Mouse (Mus musculus): ENCODE results near the gene Zc3h7b. TPM values are rescaled to one million over a fixed set of nuclear protein-coding genes. Genes with fewer than 3 reads are reported as not detected.
A peak's percentile ranks its signal among the peaks of the same experiment; 100 is the strongest.

Gene Zc3h7b
- polyA plus RNA-seq, 1 experiment from 2014 or later: 26.5 TPM

DNA sequence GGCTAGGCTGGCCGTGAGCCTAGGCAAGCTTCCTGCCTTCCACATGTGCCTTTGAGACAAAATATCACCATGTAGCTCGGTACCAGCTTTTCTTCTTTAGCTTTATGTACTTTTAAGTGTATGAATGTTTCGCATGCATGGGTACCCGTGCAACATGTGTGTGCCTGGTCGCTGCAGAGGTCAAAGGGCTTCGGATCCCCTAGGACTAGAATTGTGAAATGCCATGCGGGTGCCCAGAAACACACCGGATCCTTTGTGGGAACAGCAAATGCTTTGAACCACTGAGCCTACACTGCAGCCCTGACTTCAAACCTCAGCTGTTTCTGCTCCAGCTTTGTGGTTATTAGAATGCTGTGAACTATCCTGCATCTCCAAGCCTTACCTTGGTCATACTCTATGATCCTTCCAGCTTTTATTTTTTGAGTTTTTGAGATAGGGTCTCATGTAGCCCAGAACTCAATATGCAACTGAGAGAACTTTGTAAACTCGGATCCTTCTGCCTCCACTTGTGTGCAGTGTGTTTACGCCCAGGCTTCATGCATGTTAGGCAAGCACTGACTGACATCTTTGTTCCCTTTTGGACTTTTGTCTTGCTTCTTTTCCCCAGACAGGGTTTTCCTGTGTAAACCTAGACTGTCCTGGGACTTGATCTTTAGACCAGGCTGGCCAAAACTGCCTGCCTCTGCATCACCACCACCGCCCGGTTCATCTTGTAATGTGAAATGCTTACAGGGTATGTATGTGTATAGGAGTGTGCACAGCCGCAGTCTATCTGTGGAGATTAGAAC, 42.4 kb upstream of the Zc3h7b start:
- no peak for DNase-seq (ENCODE audit: low spot score)
- peak overlapping the region; percentile 36; the same call in 1 of the 2 replicates for H3K27ac ChIP-seq

DNA sequence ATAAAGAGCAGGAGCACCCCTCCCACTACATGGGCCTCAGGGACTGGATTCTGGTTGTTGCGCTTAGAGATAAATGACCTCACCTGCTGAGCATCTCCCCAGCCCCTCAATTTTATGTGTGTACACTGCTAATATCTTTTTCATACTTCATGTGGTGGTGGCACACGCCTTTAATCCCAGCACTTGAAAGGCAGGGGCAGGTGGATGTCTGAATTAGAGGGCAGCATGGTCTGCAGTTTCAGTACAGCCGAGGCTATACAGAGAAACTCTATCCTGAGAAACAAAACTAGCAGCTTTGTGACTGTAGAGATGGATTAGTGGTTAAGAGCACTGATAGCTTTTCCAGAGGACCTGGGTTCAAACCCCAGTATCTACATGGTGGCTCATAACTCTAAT, 41.8 kb upstream of the Zc3h7b start:
- H3K27ac ChIP-seq: no peak overlapping the region
- H3K36me3 ChIP-seq (ENCODE audit: insufficient read depth, low read length): peaks cover 23% of the 10 kb centered on the region
- 78% methylated on average over 3 of the region's 3 CpGs for WGBS
- TF ChIP-seq CTCF (IDR thresholded peaks at IDR 0.05; ENCODE audit: low read depth): no peak
- no peaks in the 10 kb centered on the region for H3K27me3 ChIP-seq (ENCODE audit: insufficient read depth, low read length)
- ATAC-seq (replicated peaks; ENCODE audit: low FRiP score, low read depth): no peak
- no peaks in the 10 kb centered on the region for H3K9me3 ChIP-seq (replicated peaks; ENCODE audit: low read length)
- no peak overlapping the region for H3K4me3 ChIP-seq (replicated peaks; ENCODE audit: low read depth, low read length)
- DNase-seq (ENCODE audit: low spot score): no peak
- no peak overlapping the region for H3K4me2 ChIP-seq (ENCODE audit: low read length)
- no peak overlapping the region for H3K9ac ChIP-seq (ENCODE audit: low read depth, low read length)
- H3K4me1 ChIP-seq (replicated peaks; ENCODE audit: insufficient read depth, low read length): no peaks in the 10 kb centered on the region

More for the DNA sequence above, 42.4 kb upstream of the Zc3h7b start:
- ATAC-seq (replicated peaks; ENCODE audit: low FRiP score, low read depth): no peak
- Histone ChIP-seq H3K4me2 (ENCODE audit: low read length) (no peak overlapping the region), H3K27me3 (ENCODE audit: insufficient read depth, low read length) (no peaks in the 10 kb centered on the region), H3K36me3 (ENCODE audit: insufficient read depth, low read length) (peaks cover 23% of the 10 kb centered on the region), H3K9me3 (replicated peaks; ENCODE audit: low read length) (no peaks in the 10 kb centered on the region), H3K4me3 (replicated peaks; ENCODE audit: low read depth, low read length) (no peak overlapping the region), H3K9ac (ENCODE audit: low read depth, low read length) (no peak overlapping the region), H3K4me1 (replicated peaks; ENCODE audit: insufficient read depth, low read length) (no peaks in the 10 kb centered on the region)
- WGBS: 86% methylated on average over 13 of the region's 13 CpGs
- TF ChIP-seq CTCF (IDR thresholded peaks at IDR 0.05; ENCODE audit: low read depth): no peak

DNA sequence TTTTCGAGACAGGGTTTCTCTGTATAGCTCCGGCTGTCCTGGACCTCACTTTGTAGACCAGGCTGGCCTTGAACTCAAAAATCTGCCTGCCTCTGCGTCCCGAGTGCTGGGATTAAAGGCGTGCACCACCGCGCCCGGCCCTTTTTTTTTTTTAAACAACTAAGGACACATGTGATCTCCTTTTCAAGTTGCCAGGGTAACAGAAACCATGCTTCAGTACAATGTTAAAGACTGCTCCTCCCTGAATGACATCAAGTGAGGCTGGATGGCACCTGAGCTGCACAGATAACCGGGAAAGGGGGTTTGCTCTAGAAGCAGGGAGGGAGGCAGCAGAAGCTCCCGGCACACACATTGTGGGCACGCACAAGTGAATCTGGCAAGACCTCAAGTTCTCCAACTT, 35.9 kb upstream of the Zc3h7b start:
- peaks cover 64% of the 10 kb centered on the region for H3K36me3 ChIP-seq (ENCODE audit: insufficient read depth, low read length)
- no peak overlapping the region for H3K4me2 ChIP-seq (ENCODE audit: low read length)
- DNase-seq (ENCODE audit: low spot score) (no peak), ATAC-seq (replicated peaks; ENCODE audit: low FRiP score, low read depth) (no peak)
- no peak overlapping the region for H3K27ac ChIP-seq
- no peak overlapping the region for H3K9ac ChIP-seq (ENCODE audit: low read depth, low read length)
- no peaks in the 10 kb centered on the region for H3K27me3 ChIP-seq (ENCODE audit: insufficient read depth, low read length)
- TF ChIP-seq CTCF (IDR thresholded peaks at IDR 0.05; ENCODE audit: low read depth): no peak
- 91% methylated on average over 11 of the region's 11 CpGs for WGBS
- no peaks in the 10 kb centered on the region for H3K4me1 ChIP-seq (replicated peaks; ENCODE audit: insufficient read depth, low read length)
- H3K9me3 ChIP-seq (replicated peaks; ENCODE audit: low read length): no peaks in the 10 kb centered on the region
- no peak overlapping the region for H3K4me3 ChIP-seq (replicated peaks; ENCODE audit: low read depth, low read length)

DNA sequence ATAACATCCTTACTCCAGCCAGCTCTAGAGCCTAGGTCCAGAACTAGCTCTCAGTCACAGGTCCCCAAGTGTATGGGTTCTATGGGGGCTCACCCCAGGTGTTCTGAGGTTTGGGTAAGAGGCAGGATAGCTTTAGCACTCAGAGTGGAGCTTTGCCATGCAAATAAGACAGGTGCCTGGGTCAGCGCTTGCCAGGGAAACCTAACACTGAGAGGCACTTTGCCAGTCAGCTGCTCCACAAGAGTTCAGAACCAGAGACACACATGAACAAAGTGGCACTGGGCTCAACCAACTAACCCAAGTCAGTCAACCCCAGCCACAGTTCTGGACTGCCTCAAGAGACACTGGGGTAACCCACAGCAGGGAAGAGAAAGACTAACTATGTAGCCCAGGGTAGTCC, 35.2 kb upstream of the Zc3h7b start:
- peaks cover 61% of the 10 kb centered on the region for H3K36me3 ChIP-seq (ENCODE audit: insufficient read depth, low read length)
- no peaks in the 10 kb centered on the region for H3K27me3 ChIP-seq (ENCODE audit: insufficient read depth, low read length)
- ATAC-seq (replicated peaks; ENCODE audit: low FRiP score, low read depth) (no peak), DNase-seq (ENCODE audit: low spot score) (no peak)
- H3K4me2 ChIP-seq (ENCODE audit: low read length): no peak overlapping the region
- H3K4me1 ChIP-seq (replicated peaks; ENCODE audit: insufficient read depth, low read length): no peaks in the 10 kb centered on the region
- H3K9me3 ChIP-seq (replicated peaks; ENCODE audit: low read length): no peaks in the 10 kb centered on the region
- no peak overlapping the region for H3K27ac ChIP-seq
- WGBS: 86% methylated on average over 1 of the region's 1 CpGs
- no peak for TF ChIP-seq CTCF (IDR thresholded peaks at IDR 0.05; ENCODE audit: low read depth)
- H3K4me3 ChIP-seq (replicated peaks; ENCODE audit: low read depth, low read length): no peak overlapping the region
- H3K9ac ChIP-seq (ENCODE audit: low read depth, low read length): no peak overlapping the region

DNA sequence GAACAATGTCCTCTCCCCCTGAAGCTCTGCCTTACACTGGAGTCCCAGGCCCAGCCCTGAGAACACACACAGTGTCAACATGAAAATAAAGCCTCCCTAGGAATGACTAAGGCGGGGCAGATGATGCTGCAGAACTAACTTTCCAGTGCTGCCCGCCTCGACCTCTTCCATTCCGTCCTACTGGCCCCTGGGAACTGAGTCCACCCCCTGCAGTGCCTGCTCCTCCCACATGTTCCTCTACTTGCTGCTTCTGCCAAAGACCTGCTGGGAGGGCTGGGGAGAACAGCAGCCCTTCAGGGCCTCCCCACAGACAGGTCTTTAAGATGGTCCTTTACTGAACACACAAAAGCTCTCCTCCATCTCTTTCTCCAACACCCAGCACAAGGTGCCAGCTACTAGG, 34.1 kb upstream of the Zc3h7b start:
- Histone ChIP-seq H3K4me3 (replicated peaks; ENCODE audit: low read depth, low read length) (no peak overlapping the region), H3K36me3 (ENCODE audit: insufficient read depth, low read length) (peaks cover 53% of the 10 kb centered on the region), H3K27me3 (ENCODE audit: insufficient read depth, low read length) (no peaks in the 10 kb centered on the region), H3K9me3 (replicated peaks; ENCODE audit: low read length) (no peaks in the 10 kb centered on the region), H3K4me2 (ENCODE audit: low read length) (no peak overlapping the region), H3K9ac (ENCODE audit: low read depth, low read length) (no peak overlapping the region), H3K4me1 (replicated peaks; ENCODE audit: insufficient read depth, low read length) (no peaks in the 10 kb centered on the region), H3K27ac (no peak overlapping the region)
- 80% methylated on average over 4 of the region's 4 CpGs for WGBS
- DNase-seq (ENCODE audit: low spot score): no peak
- no peak for TF ChIP-seq CTCF (IDR thresholded peaks at IDR 0.05; ENCODE audit: low read depth)
- no peak for ATAC-seq (replicated peaks; ENCODE audit: low FRiP score, low read depth)

DNA sequence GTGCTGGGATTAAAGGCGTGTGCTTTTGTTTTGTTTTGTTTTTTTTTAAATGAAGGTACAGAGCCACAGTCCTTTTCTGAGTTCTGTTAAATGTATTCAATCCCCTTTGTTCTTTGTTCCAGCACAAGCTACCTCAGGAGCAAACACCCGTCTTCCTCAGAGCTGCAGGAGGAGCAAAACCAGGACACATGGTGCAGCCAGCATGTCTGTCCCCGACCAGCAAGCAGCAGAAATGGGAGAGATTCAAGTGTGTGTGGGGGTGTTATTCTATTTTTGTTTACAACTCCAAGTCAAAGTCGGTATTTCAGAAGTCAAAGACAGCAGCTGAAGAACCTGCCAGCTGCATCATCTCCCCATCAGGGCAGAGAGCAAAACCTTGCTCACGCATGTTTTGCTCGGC, 31.1 kb upstream of the Zc3h7b start:
- Histone ChIP-seq H3K4me1 (replicated peaks; ENCODE audit: insufficient read depth, low read length) (no peaks in the 10 kb centered on the region), H3K4me3 (replicated peaks; ENCODE audit: low read depth, low read length) (no peak overlapping the region), H3K9me3 (replicated peaks; ENCODE audit: low read length) (no peaks in the 10 kb centered on the region), H3K4me2 (ENCODE audit: low read length) (no peak overlapping the region), H3K9ac (ENCODE audit: low read depth, low read length) (no peak overlapping the region), H3K36me3 (ENCODE audit: insufficient read depth, low read length) (peaks cover 63% of the 10 kb centered on the region), H3K27ac (no peak overlapping the region), H3K27me3 (ENCODE audit: insufficient read depth, low read length) (no peaks in the 10 kb centered on the region)
- 65% methylated on average over 6 of the region's 6 CpGs for WGBS
- DNase-seq (ENCODE audit: low spot score): no peak
- ATAC-seq (replicated peaks; ENCODE audit: low FRiP score, low read depth): no peak
- no peak for TF ChIP-seq CTCF (IDR thresholded peaks at IDR 0.05; ENCODE audit: low read depth)
